Mouse (Mus musculus) limb, embryonic 14.5 days (tissue): ENCODE measurements at regions not wholly inside any gene's neighbourhood (a gene's known extent, or its start where the extent isn't known, plus 50 kb on each side); places are given as distances from the start of the nearest gene placed in this dataset.

Experiments
- ATAC-seq: fragments of 200-750 bp; cut with Nextera tagmentation; 2 replicates; pipeline ENCODE4 v1.8.0; 2017; ENCODE audit warnings: low read depth, moderate number of reproducible peaks, moderate TSS enrichment; ENCODE audit not compliant: low FRiP score
- DNase-seq: peaks from one replicate; pipeline ENCODE4 v3.0.0-alpha.2; 2015; ENCODE audit warnings: low spot score
- H3K27ac ChIP-seq: fragments of 300-500 bp; sonication (generic); replicated peaks from 2 replicates; pipeline ENCODE4 v1.5.1; 2014; ENCODE audit warnings: low read depth, mild to moderate bottlenecking, low read length, moderate library complexity, mixed read lengths
- H3K27me3 ChIP-seq: fragments of 300-500 bp; sonication (generic); 2 replicates; pipeline ENCODE4 v1.6.1; 2014; ENCODE audit warnings: low read length, mixed read lengths; ENCODE audit not compliant: control insufficient read depth, insufficient read depth
- H3K36me3 ChIP-seq: fragments of 300-500 bp; sonication (generic); 2 replicates; pipeline ENCODE4 v1.6.1; 2014; ENCODE audit warnings: mild to moderate bottlenecking, low read length, moderate library complexity, mixed read lengths; ENCODE audit not compliant: control insufficient read depth, insufficient read depth
- H3K4me1 ChIP-seq: fragments of 300-500 bp; sonication (generic); 2 replicates; pipeline ENCODE4 v1.6.1; 2014; ENCODE audit warnings: antibody characterized with exemption, low read length, mixed read lengths; ENCODE audit not compliant: control insufficient read depth, insufficient read depth
- H3K4me2 ChIP-seq: fragments of 300-500 bp; sonication (generic); replicated peaks from 2 replicates; pipeline ENCODE4 v1.6.1; 2014; ENCODE audit warnings: low read depth, mild to moderate bottlenecking, low read length, moderate library complexity; ENCODE audit not compliant: severe bottlenecking
- H3K4me3 ChIP-seq: fragments of 300-500 bp; sonication (generic); replicated peaks from 2 replicates; pipeline ENCODE4 v1.5.1; 2014; ENCODE audit warnings: low read length
- H3K9ac ChIP-seq: fragments of 300-500 bp; sonication (generic); 2 replicates; pipeline ENCODE4 v1.6.1; 2014; ENCODE audit warnings: mild to moderate bottlenecking, low read depth, low read length, moderate library complexity; ENCODE audit not compliant: severe bottlenecking
- H3K9me3 ChIP-seq: fragments of 300-500 bp; sonication (generic); 2 replicates; pipeline ENCODE4 v1.6.1; 2016; ENCODE audit warnings: low read length; ENCODE audit not compliant: control insufficient read depth
- POLR2A ChIP-seq: fragments of 200-500 bp; IDR thresholded peaks from 2 replicates; pipeline ENCODE4 v1.8.0; 2012; ENCODE audit warnings: inconsistent platforms, mild to moderate bottlenecking, moderate library complexity, borderline replicate concordance; ENCODE audit not compliant: insufficient read depth, insufficient read length; ENCODE audit errors: extremely low read depth
- WGBS: fragments of 180-500 bp; shearing (Covaris S2); extraction: QIAGEN DNeasy Blood & Tissue Kit; methylation state at CpG from one replicate; pipeline ENCODE4 v1.1.7; 2014; 5-methylcytosine and 5-hydroxymethylcytosine counted together

GRCm38 (mm10) chr15:36666566-36666965 is 341.0 kb downstream of the Zfp706 start:
- H3K4me1 ChIP-seq: no peaks in the 10 kb centered on the region

GRCm38 (mm10) chr15:36664391-36664790 is 343.2 kb downstream of the Zfp706 start:
- Histone ChIP-seq H3K4me2 (no peak overlapping the region), H3K27ac (no peak overlapping the region), H3K9ac (no peak overlapping the region), H3K9me3 (no peaks in the 10 kb centered on the region), H3K4me1 (peaks cover 8% of the 10 kb centered on the region), H3K27me3 (no peaks in the 10 kb centered on the region), H3K36me3 (no peaks in the 10 kb centered on the region), H3K4me3 (no peak overlapping the region)
- WGBS: 66% methylated on average over 6 of the region's 6 CpGs
- ATAC-seq: no peak
- TF ChIP-seq POLR2A: no peak
- no peak for DNase-seq

More at GRCm38 (mm10) chr15:36666566-36666965, 341.0 kb downstream of the Zfp706 start:
- no peak overlapping the region for H3K4me2 ChIP-seq
- H3K9ac ChIP-seq: no peak overlapping the region
- TF ChIP-seq POLR2A: no peak
- H3K4me3 ChIP-seq: no peak overlapping the region
- H3K27me3 ChIP-seq: no peaks in the 10 kb centered on the region
- no peak overlapping the region for H3K27ac ChIP-seq
- 51% methylated on average over 3 of the region's 3 CpGs for WGBS
- H3K9me3 ChIP-seq: no peaks in the 10 kb centered on the region
- no peak for ATAC-seq
- no peak for DNase-seq
- H3K36me3 ChIP-seq: no peaks in the 10 kb centered on the region

GRCm38 (mm10) chr15:36660986-36661385 is 346.6 kb downstream of the Zfp706 start:
- Histone ChIP-seq H3K36me3 (no peaks in the 10 kb centered on the region), H3K4me2 (no peak overlapping the region), H3K9me3 (no peaks in the 10 kb centered on the region), H3K9ac (no peak overlapping the region), H3K27ac (peak overlapping the region; percentile 65), H3K4me1 (peaks cover 8% of the 10 kb centered on the region), H3K4me3 (no peak overlapping the region), H3K27me3 (no peaks in the 10 kb centered on the region)
- DNase-seq (peak; percentile 72), ATAC-seq (peak; percentile 82)
- no peak for TF ChIP-seq POLR2A
- WGBS: 17% methylated on average over 7 of the region's 7 CpGs
